Mouse (Mus musculus): ENCODE measurements around the gene Serpinb6b.
"Not testable (repeated sequence)": the region's sequence is repeated elsewhere in the genome, so short reads cannot be mapped to it uniquely, and the experiment has no call there.

Gene Serpinb6b

GRCm38 (mm10) chr13:32964989-32965811, at the start of gene Serpinb6b:
Gene Serpinb6b (plus strand): TSS chr13:32965209.
- in situ Hi-C loops (cut with MboI; ENCODE audit: low sequenced_read_pairs): loop anchor here (5.0 kb wide), 1 partner anchor 58 kb away; no protein-coding TSS in a partner anchor

GRCm38 (mm10) chr13:32922622-32923021, 42.4 kb upstream of the Serpinb6b start:
- in situ Hi-C loops (cut with MboI; ENCODE audit: low sequenced_read_pairs): no loop called here

GRCm38 (mm10) chr13:32924578-32925360, 40.2 kb upstream of the Serpinb6b start:
- in situ Hi-C loops (cut with MboI; ENCODE audit: low sequenced_read_pairs): no loop called here

- in situ Hi-C loops (cut with MboI; ENCODE audit: low sequenced_read_pairs): no loop called here
Observed at GRCm38 (mm10) chr13:32926661-32927060, 38.3 kb upstream of the Serpinb6b start.

GRCm38 (mm10) chr13:32927241-32927640, 37.8 kb upstream of the Serpinb6b start:
- in situ Hi-C loops (cut with MboI; ENCODE audit: low sequenced_read_pairs): no loop called here

- in situ Hi-C loops (cut with MboI; ENCODE audit: low sequenced_read_pairs): no loop called here
Observed at GRCm38 (mm10) chr13:32929107-32929750, 35.8 kb upstream of the Serpinb6b start.

GRCm38 (mm10) chr13:32934706-32935381, 30.2 kb upstream of the Serpinb6b start:
- in situ Hi-C loops (cut with MboI; ENCODE audit: low sequenced_read_pairs): no loop called here

GRCm38 (mm10) chr13:32938275-32938674, 26.7 kb upstream of the Serpinb6b start:
- in situ Hi-C loops (cut with MboI; ENCODE audit: low sequenced_read_pairs): not testable (repeated sequence)

- in situ Hi-C loops (cut with MboI; ENCODE audit: low sequenced_read_pairs): not testable (repeated sequence)
Observed at GRCm38 (mm10) chr13:32939191-32939590, 25.8 kb upstream of the Serpinb6b start.

- in situ Hi-C loops (cut with MboI; ENCODE audit: low sequenced_read_pairs): no loop called here
Observed at GRCm38 (mm10) chr13:32956537-32956936, 8.5 kb upstream of the Serpinb6b start.

- in situ Hi-C loops (cut with MboI; ENCODE audit: low sequenced_read_pairs): no loop called here
Observed at GRCm38 (mm10) chr13:32957917-32958316, 7.1 kb upstream of the Serpinb6b start.

- in situ Hi-C loops (cut with MboI; ENCODE audit: low sequenced_read_pairs): not testable (repeated sequence)
Observed at GRCm38 (mm10) chr13:32958521-32958920, 6.5 kb upstream of the Serpinb6b start.

- in situ Hi-C loops (cut with MboI; ENCODE audit: low sequenced_read_pairs): no loop called here
Observed at GRCm38 (mm10) chr13:32963990-32964753, 837 bp upstream of the Serpinb6b start.

GRCm38 (mm10) chr13:32966116-32966515, 1.1 kb downstream of the Serpinb6b start:
- in situ Hi-C loops (cut with MboI; ENCODE audit: low sequenced_read_pairs): loop anchor here (5.0 kb wide), 1 partner anchor 59 kb away; no protein-coding TSS in a partner anchor

GRCm38 (mm10) chr13:32967233-32967632, 2.2 kb downstream of the Serpinb6b start:
- in situ Hi-C loops (cut with MboI; ENCODE audit: low sequenced_read_pairs): loop anchor here (5.0 kb wide), 1 partner anchor 60 kb away; no protein-coding TSS in a partner anchor

GRCm38 (mm10) chr13:32968353-32968984, 3.5 kb downstream of the Serpinb6b start:
- in situ Hi-C loops (cut with MboI; ENCODE audit: low sequenced_read_pairs): loop anchor here (5.0 kb wide), 1 partner anchor 61 kb away; no protein-coding TSS in a partner anchor

GRCm38 (mm10) chr13:32968996-32969640, 4.1 kb downstream of the Serpinb6b start:
- in situ Hi-C loops (cut with MboI; ENCODE audit: low sequenced_read_pairs): loop anchor here (5.0 kb wide), 1 partner anchor 62 kb away; no protein-coding TSS in a partner anchor

GRCm38 (mm10) chr13:32969641-32970040, 4.6 kb downstream of the Serpinb6b start:
- in situ Hi-C loops (cut with MboI; ENCODE audit: low sequenced_read_pairs): loop anchor here (5.0 kb wide), 1 partner anchor 62 kb away; no protein-coding TSS in a partner anchor

GRCm38 (mm10) chr13:32970776-32971175, 5.8 kb downstream of the Serpinb6b start:
- in situ Hi-C loops (cut with MboI; ENCODE audit: low sequenced_read_pairs): no loop called here
